Mouse (Mus musculus) limb, embryonic 14.5 days (tissue): ENCODE results near the gene Gm20695. TPM values are rescaled to one million over a fixed set of nuclear protein-coding genes. Genes with fewer than 3 reads are reported as not detected.

Source experiments
- ATAC-seq: fragments of 200-750 bp; cut with Nextera tagmentation; 2 replicates; pipeline ENCODE4 v1.8.0; 2017; ENCODE audit warnings: low read depth, moderate number of reproducible peaks, moderate TSS enrichment; ENCODE audit not compliant: low FRiP score
- DNase-seq: peaks from one replicate; pipeline ENCODE4 v3.0.0-alpha.2; 2015; ENCODE audit warnings: low spot score
- H3K27ac ChIP-seq: fragments of 300-500 bp; sonication (generic); replicated peaks from 2 replicates; pipeline ENCODE4 v1.5.1; 2014; ENCODE audit warnings: low read depth, mild to moderate bottlenecking, low read length, moderate library complexity, mixed read lengths
- H3K27me3 ChIP-seq: fragments of 300-500 bp; sonication (generic); 2 replicates; pipeline ENCODE4 v1.6.1; 2014; ENCODE audit warnings: low read length, mixed read lengths; ENCODE audit not compliant: control insufficient read depth, insufficient read depth
- H3K36me3 ChIP-seq: fragments of 300-500 bp; sonication (generic); 2 replicates; pipeline ENCODE4 v1.6.1; 2014; ENCODE audit warnings: mild to moderate bottlenecking, low read length, moderate library complexity, mixed read lengths; ENCODE audit not compliant: control insufficient read depth, insufficient read depth
- H3K4me1 ChIP-seq: fragments of 300-500 bp; sonication (generic); 2 replicates; pipeline ENCODE4 v1.6.1; 2014; ENCODE audit warnings: antibody characterized with exemption, low read length, mixed read lengths; ENCODE audit not compliant: control insufficient read depth, insufficient read depth
- H3K4me2 ChIP-seq: fragments of 300-500 bp; sonication (generic); replicated peaks from 2 replicates; pipeline ENCODE4 v1.6.1; 2014; ENCODE audit warnings: low read depth, mild to moderate bottlenecking, low read length, moderate library complexity; ENCODE audit not compliant: severe bottlenecking
- H3K4me3 ChIP-seq: fragments of 300-500 bp; sonication (generic); replicated peaks from 2 replicates; pipeline ENCODE4 v1.5.1; 2014; ENCODE audit warnings: low read length
- H3K9ac ChIP-seq: fragments of 300-500 bp; sonication (generic); 2 replicates; pipeline ENCODE4 v1.6.1; 2014; ENCODE audit warnings: mild to moderate bottlenecking, low read depth, low read length, moderate library complexity; ENCODE audit not compliant: severe bottlenecking
- H3K9me3 ChIP-seq: fragments of 300-500 bp; sonication (generic); 2 replicates; pipeline ENCODE4 v1.6.1; 2016; ENCODE audit warnings: low read length; ENCODE audit not compliant: control insufficient read depth
- POLR2A ChIP-seq: fragments of 200-500 bp; IDR thresholded peaks from 2 replicates; pipeline ENCODE4 v1.8.0; 2012; ENCODE audit warnings: inconsistent platforms, mild to moderate bottlenecking, moderate library complexity, borderline replicate concordance; ENCODE audit not compliant: insufficient read depth, insufficient read length; ENCODE audit errors: extremely low read depth
- WGBS: fragments of 180-500 bp; shearing (Covaris S2); extraction: QIAGEN DNeasy Blood & Tissue Kit; methylation state at CpG from one replicate; pipeline ENCODE4 v1.1.7; 2014; 5-methylcytosine and 5-hydroxymethylcytosine counted together
- polyA plus RNA-seq, 2 experiments: library from polyadenylated mRNA; depleted of rRNA in 1 of 2; stranded (reverse) in 1 of 2; unstranded in 1 of 2; fragments of >200 nt; fragmentation: Nextera tagmentation in 1 of 2; extraction: Ambion mirVana in 1 of 2; gene quantifications; 2 replicates each; pipeline versions ENCODE4 v1.2.1 to v1.2.3; 2012 to 2014

The Gm20695 gene
- polyA plus RNA-seq, 2 experiments: 0.78 to 2.2 TPM

GRCm38 (mm10) chr16:3934091-3934490 lies 49.6 kb downstream of the Gm20695 start:
- ATAC-seq (no peak), DNase-seq (no peak)
- H3K9ac ChIP-seq: no peak overlapping the region
- H3K36me3 ChIP-seq: peaks cover 68% of the 10 kb centered on the region
- H3K27me3 ChIP-seq: no peaks in the 10 kb centered on the region
- no peaks in the 10 kb centered on the region for H3K4me1 ChIP-seq
- WGBS: 91% methylated on average over 1 of the region's 1 CpGs
- TF ChIP-seq POLR2A: no peak
- H3K27ac ChIP-seq: no peak overlapping the region
- no peak overlapping the region for H3K4me2 ChIP-seq
- H3K9me3 ChIP-seq: no peaks in the 10 kb centered on the region
- H3K4me3 ChIP-seq: no peak overlapping the region

- Histone ChIP-seq H3K27me3 (no peaks in the 10 kb centered on the region), H3K4me3 (no peak overlapping the region), H3K4me1 (no peaks in the 10 kb centered on the region), H3K9me3 (no peaks in the 10 kb centered on the region), H3K4me2 (no peak overlapping the region), H3K9ac (no peak overlapping the region), H3K27ac (no peak overlapping the region), H3K36me3 (peaks cover 65% of the 10 kb centered on the region)
- WGBS: 86% methylated on average over 4 of the region's 4 CpGs
- DNase-seq: no peak
- TF ChIP-seq POLR2A: no peak
- no peak for ATAC-seq
Observed at GRCm38 (mm10) chr16:3934701-3935100, 50.3 kb downstream of the Gm20695 start.

GRCm38 (mm10) chr16:3951141-3951540 lies 66.7 kb downstream of the Gm20695 start:
- no peak overlapping the region for H3K9ac ChIP-seq
- no peak for TF ChIP-seq POLR2A
- ATAC-seq: no peak
- no peaks in the 10 kb centered on the region for H3K36me3 ChIP-seq
- no peak for DNase-seq
- no peak overlapping the region for H3K27ac ChIP-seq
- H3K27me3 ChIP-seq: no peaks in the 10 kb centered on the region
- no peak overlapping the region for H3K4me3 ChIP-seq
- H3K9me3 ChIP-seq: no peaks in the 10 kb centered on the region
- WGBS: 81% methylated on average over 1 of the region's 1 CpGs
- no peak overlapping the region for H3K4me2 ChIP-seq
- H3K4me1 ChIP-seq: no peaks in the 10 kb centered on the region

DNA sequence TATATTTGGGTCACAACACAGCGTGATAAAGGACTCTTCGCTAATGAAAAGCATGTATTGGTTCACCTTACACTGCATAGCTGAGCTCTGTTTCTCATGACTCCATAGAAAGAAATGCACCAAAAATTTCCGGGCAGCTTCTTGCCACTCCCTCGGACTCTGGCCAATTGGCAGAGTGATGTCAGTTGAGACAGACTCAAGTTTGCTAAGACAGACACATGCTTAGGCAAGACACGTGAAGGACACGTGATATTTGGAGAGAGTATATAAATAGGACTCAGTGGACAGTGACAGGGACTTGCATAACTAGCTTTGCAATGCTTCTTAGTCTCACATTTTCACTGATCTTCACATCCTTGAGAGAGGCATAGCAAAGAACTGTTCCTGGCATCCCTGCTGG lies 71.9 kb downstream of the Gm20695 start:
- Histone ChIP-seq H3K4me1 (no peaks in the 10 kb centered on the region), H3K27ac (no peak overlapping the region), H3K36me3 (no peaks in the 10 kb centered on the region), H3K9me3 (no peaks in the 10 kb centered on the region), H3K4me3 (no peak overlapping the region), H3K27me3 (no peaks in the 10 kb centered on the region), H3K9ac (no peak overlapping the region), H3K4me2 (no peak overlapping the region)
- no peak for ATAC-seq
- no peak for TF ChIP-seq POLR2A
- 82% methylated on average over 6 of the region's 6 CpGs for WGBS
- no peak for DNase-seq

- Histone ChIP-seq H3K4me1 (no peaks in the 10 kb centered on the region), H3K36me3 (no peaks in the 10 kb centered on the region)
- no peak for DNase-seq
Observed at GRCm38 (mm10) chr16:3959261-3959660, 74.8 kb downstream of the Gm20695 start.

DNA sequence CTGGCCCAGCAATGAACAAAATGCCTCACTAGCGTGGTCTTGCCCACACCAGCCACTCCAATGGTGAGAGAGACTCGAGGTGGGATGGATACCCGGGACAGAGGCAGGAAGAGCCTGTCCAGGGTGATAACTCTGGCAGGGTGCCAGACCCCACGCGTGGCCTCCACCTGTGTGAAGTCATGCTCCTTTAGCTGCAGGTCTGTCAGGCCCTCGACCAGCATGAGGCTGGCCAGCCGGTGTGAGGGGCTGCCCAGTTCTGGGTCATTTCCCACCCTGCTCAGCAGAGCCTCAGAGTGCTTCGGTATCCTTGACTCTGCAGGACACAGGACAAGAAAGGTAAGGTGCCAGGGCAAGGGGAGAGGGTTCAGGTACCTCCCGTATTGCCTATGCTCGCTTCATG lies 80.5 kb downstream of the Gm20695 start:
- H3K27me3 ChIP-seq: no peaks in the 10 kb centered on the region
- DNase-seq: no peak
- no peak for ATAC-seq
- no peaks in the 10 kb centered on the region for H3K36me3 ChIP-seq
- H3K4me3 ChIP-seq: no peak overlapping the region
- TF ChIP-seq POLR2A: no peak
- H3K9me3 ChIP-seq: no peaks in the 10 kb centered on the region
- no peak overlapping the region for H3K27ac ChIP-seq
- H3K9ac ChIP-seq: no peak overlapping the region
- WGBS: 72% methylated on average over 10 of the region's 10 CpGs
- no peak overlapping the region for H3K4me2 ChIP-seq
- H3K4me1 ChIP-seq: no peaks in the 10 kb centered on the region

More at GRCm38 (mm10) chr16:3959261-3959660, 74.8 kb downstream of the Gm20695 start:
- no peak overlapping the region for H3K9ac ChIP-seq
- 56% methylated on average over 2 of the region's 2 CpGs for whole genome bisulfite sequencing
- no peaks in the 10 kb centered on the region for H3K9me3 ChIP-seq
- no peak for ATAC-seq
- TF ChIP-seq POLR2A: no peak
- H3K27me3 ChIP-seq: no peaks in the 10 kb centered on the region
- H3K4me2 ChIP-seq: no peak overlapping the region
- no peak overlapping the region for H3K27ac ChIP-seq
- H3K4me3 ChIP-seq: no peak overlapping the region
